Mouse (Mus musculus) erythroblast, embryonic 14.5 days (primary cell): ENCODE data around the gene Map2k7.

ENCODE experiments used
- GATA1 ChIP-seq: IDR thresholded peaks from 2 replicates; pipeline ENCODE4 v1.6.1; 2012; ENCODE audit warnings: low read length, inconsistent platforms, mixed read lengths
- TAL1 ChIP-seq: IDR thresholded peaks from 3 replicates; pipeline ENCODE4 v1.6.1; 2012; ENCODE audit warnings: low read length, inconsistent platforms, mixed read lengths

DNA sequence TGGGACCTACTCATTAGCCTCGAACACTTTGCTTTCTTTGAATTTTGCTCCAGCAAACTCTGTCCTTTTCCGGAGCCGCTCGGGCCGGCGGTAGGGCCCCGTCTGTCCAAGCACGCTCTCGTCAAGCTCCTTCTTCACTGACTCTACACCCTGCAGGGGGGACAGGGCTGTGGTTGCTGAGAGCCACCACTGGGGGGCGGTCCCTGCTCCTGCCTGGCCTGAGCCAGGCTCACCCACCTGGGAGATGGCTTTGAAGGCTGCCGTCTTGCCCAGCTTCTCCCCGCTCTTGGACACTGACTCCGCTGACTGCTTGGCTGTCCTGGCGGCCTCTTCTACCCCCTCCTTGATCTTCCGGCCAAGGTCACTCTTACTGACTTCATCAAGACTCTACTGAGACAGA, 29.1 kb downstream of the Map2k7 start:
- TF ChIP-seq TAL1 = no peak
- no peak for TF ChIP-seq GATA1
